Mouse (Mus musculus): ENCODE measurements around the gene Tmem140.

Gene Tmem140

GRCm38 (mm10) chr6:34875966-34876834 lies 13.3 kb downstream of the Tmem140 start:
- no peak for DNase-seq (ENCODE audit: low read depth, low spot score)

GRCm38 (mm10) chr6:34876835-34877156 lies 13.8 kb downstream of the Tmem140 start:
- no peak for DNase-seq (ENCODE audit: low read depth, low spot score)

GRCm38 (mm10) chr6:34877509-34878321 lies 14.8 kb downstream of the Tmem140 start, which contains the start of gene Cyren:
Gene Cyren, minus strand, starts transcription at chr6:34878060.
- peak; percentile 94 for DNase-seq (ENCODE audit: low read depth, low spot score)

DNA sequence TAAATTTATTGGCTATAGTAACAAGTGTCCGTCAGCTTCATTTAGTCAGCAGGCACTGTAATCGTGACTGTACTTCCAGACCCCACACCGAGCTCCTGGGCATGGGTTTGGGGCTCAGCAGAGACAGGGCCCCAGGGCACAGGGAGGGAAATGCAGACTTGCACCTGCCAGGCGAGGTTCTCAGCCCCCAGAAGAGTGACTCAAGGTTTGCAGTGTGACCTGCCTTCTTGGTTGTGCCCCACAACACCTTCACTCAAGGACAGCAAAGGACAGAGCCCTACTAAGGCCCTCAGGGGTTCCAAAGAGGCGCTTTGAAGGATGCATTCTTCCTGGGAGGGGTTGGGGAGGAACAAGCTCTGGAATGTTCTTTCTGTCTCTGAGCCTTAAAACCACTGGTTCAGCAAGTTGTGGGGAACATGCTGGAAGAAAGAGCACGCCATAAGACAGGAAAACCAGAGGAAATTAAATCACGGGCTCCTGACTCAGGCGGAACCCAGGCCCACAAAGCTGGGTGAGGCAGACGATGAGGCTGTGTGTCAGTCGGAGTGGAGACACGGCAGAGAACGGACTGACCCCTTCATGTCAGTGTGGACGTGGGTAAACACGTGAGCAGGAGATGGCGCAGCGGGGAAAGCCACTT lies 16.3 kb downstream of the Tmem140 start:
- no peak for DNase-seq (ENCODE audit: low read depth, low spot score)

GRCm38 (mm10) chr6:34879911-34880475 lies 17.0 kb downstream of the Tmem140 start:
- DNase-seq (ENCODE audit: low read depth, low spot score) = peak; percentile 34

DNA sequence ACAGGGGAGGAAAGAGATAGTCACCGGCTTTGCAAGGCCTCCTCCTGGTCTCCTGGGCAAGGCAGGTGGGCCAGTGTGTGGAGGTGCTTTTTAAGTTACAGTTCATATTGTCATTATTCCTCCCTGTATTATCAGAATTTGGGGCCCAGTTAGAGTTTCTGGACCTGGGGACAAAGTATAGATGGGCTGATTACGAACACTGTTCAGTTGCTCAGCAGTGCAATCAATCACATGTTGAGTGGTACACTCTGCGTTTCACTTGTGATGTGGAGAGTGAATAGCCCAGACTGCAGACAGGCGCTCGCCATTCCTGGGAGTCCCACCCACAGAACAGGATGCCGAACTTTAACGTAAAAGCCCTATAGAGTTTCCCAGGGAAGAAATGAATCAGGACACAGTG lies 21.8 kb downstream of the Tmem140 start:
- no peak for DNase-seq (ENCODE audit: low read depth, low spot score)

DNA sequence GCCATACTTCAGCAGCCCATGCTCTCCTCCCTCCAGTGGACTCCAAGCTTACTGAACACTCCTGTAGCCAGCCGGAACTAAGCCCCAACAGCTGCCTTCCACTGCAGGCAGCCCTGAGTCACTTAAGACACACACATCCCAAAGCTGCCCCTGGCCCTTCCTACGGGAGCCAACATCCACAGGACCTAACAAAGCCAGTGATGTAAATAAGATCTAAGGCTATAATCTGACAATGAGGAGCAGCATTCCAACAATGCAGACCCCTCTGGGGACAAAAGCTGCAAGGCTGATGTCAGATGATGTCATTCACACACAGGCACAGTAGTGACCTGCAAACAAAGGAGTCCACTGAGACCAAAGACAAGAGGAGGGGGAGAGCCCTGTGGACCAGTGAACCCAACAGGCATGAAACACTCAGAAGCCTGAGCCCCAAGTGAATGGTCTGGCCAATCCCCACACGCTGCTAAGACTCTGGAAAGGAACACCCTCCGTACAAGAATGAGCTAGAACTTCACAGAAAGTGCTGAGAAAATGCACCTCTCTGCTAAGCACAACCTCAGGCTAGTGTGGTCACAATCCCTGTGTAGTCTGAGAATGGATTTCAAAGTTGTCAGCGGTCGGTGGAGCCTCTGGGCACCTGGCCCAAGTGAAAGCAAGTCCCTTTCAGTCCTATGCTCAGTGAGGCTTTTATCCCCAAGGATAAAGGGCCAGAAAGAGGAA lies 24.3 kb downstream of the Tmem140 start:
- no peak for DNase-seq (ENCODE audit: low read depth, low spot score)

DNA sequence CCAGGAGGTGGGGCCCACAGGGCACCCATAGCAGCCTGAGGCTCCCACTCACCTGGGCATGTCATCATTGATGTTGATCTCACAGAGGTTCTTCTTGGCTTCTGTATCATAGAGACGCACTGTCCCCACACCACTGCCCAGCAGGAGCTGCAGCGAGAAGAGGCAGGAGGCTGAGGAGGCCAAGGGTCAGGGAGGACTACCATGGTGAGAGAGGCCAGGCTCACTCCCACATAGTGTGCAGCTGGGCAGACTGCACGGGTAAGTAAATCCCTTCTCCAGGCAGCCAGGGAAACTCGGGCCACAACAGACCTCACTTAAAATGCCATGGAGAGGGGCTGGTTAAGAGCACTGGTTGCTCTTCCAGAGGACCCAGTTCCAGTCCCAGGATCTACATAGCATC lies 26.2 kb downstream of the Tmem140 start:
- no peak for DNase-seq (ENCODE audit: low read depth, low spot score)

GRCm38 (mm10) chr6:34895569-34895968 lies 32.6 kb downstream of the Tmem140 start:
- no peak for DNase-seq (ENCODE audit: low read depth, low spot score)

DNA sequence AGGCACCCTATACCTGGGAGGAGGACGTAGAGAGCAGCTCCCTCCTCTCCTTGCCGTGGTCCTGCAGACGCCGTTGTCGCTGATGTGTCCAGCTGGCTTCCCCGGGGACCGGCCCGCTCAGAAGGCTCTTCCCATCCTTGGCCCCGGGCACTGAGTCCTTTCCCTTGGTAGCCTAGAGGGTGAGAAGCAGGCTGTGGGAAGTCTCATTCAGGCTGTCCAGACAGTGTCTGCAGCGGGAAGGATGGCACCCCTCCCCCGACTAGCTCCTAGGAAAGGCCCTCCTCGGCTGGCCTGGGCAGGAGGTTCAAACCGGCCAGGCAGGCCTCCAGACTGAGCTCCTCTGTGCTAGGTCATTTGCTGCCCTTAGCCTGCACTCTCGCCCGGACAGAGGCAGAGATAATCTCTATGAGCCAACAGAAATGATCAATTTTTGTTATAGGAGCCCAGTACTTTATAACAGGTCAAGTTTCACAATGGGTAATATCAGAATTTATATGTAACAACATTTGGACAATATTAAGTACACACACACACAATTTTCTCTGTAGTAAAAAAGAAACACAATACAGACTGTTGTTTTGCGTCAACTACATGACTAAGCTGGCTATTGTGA lies 33.3 kb downstream of the Tmem140 start:
- no peak for DNase-seq (ENCODE audit: low read depth, low spot score)

DNA sequence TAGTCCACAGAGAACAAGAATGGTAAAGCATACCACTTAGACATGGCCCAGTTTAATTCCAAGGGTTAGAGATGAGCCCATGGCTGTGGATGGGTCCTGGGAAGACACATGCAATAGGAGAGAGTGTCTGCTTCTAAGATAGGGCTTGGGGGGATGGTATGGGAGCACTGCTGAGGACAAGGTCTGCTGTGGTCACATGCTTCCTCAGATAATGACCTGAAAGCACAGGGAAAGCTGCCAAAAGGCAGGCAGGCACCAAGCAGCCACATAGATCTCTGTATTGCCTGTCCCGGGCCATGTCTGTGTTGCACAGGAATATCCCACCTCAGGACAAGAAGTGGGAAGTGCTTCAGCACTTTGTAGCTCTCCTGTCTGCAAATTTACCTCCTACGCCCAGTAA lies 36.2 kb downstream of the Tmem140 start:
- DNase-seq (ENCODE audit: low read depth, low spot score) = no peak

DNA sequence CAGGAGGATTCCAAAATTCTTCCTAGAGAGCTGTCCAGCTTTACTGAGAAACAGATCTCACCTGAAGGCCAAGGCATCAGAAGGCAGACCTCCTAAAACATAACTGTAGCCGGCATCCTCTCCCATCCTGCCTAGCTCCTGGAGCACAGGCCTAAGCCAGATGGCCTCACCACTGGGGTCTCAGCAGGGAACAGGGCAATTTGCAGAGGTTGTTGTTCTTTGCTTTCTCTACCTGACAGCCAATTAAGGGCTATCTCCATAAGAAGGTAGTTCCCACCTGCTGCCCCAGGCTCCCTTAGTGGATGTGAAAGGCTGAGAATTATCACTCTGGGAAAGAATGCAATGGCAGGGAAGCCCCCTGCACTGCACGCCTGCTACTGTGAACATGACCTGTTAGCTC lies 38.0 kb downstream of the Tmem140 start:
- no peak for DNase-seq (ENCODE audit: low read depth, low spot score)

DNA sequence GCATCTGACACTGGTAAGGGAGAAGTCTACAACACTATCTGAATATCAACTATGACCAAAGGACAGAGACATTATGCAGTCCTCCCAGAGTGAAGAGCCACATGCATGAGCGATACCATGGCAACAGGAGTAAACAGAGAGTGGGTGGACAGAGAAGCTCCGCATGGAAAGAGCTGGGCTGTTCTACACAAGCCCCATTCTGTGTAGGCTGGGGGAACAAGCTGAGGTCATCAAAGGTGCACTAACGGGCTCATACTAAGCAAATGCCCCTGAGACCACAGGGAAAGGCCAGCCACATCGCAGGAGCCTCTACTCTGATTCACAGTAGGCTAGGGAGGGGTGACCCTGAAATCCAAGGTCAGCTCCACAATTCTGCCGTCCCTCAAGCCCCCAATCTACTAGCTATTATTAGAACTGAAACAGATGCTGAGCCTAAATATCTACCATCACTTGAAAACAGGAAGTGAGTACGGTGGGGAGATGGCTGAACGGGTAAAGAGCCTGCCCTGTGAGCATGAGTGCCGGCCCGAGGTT lies 39.0 kb downstream of the Tmem140 start:
- DNase-seq (ENCODE audit: low read depth, low spot score) = no peak

DNA sequence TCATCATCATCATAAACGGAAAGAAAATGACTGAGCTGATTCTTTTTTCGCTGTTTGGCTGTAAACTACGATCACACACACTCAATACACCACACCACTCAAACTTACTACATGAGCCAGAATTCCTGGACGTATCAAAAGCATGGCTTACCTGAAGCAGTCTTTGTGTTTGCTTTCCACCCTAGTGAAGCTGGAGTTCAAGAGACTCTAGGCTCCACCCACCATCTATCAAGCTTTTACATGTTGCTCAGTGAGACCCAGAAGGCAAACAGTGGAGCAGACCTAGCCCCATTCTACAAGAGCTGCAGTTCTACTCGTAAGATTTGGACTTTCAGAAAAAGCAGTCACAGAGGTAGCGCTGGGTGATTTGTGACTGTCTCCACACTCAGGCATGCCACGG lies 39.6 kb downstream of the Tmem140 start:
- no peak for DNase-seq (ENCODE audit: low read depth, low spot score)

- no peak for DNase-seq (ENCODE audit: low read depth, low spot score)
Observed at GRCm38 (mm10) chr6:34903441-34903840, 40.5 kb downstream of the Tmem140 start.

DNA sequence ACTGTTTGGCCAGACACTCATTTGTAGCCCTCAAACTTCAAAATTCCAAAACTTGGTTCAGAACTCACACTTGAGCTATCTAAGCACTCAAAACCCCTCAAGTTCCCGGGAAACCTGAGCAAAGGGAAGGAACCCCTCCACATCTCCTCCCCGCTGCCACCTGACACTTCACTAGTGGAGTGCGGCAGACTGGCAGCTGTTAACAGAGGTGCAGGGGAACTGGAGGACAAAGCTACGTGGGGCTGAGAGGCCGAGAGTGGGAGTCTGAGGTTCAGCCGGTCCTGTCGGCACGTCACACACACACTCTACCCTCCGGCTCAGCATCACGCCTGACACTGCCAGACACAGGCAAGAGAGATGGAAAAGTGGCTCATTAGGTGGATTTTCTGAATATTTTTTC lies 40.9 kb downstream of the Tmem140 start:
- DNase-seq (ENCODE audit: low read depth, low spot score) = no peak

- DNase-seq (ENCODE audit: low read depth, low spot score) = no peak
Observed at GRCm38 (mm10) chr6:34904361-34904760, 41.4 kb downstream of the Tmem140 start.

DNA sequence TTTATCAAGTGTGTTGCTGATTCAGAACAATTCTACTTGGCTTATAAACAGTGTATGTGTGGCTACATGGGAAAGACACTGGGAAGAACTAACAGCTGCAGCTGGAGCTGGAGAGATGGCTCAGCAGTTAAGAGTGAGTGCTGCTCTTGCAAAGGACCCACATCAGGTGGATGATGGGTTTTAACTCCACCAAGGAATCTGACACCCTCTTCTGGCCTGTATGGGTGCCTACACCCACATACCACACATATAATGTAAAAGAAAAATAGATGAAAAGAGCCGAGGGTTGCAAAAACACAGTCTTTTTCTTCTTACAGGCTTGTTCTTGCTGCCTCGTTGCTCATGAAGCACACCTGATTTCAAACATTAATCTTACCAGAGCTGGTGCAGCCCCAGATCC lies 43.2 kb downstream of the Tmem140 start:
- DNase-seq (ENCODE audit: low read depth, low spot score) = no peak

DNA sequence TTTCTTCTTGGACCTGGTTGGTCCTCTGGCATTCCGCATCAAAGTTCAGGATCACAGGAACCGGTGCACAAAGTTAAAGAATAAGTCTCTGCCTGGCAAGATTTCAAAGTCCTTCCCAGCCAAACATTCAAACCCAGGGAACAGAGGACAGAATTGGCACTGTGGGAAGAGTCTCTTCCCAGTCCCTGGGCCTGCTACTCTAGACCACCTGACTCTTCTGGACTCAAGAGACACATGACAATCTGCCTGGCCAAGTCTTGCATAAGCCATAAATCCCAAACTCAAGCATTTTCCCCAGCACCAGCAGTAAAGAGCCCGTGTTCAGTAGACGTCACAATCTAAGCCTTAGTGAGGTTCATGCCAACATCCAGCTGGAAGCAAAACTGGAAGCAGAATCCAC lies 43.7 kb downstream of the Tmem140 start:
- no peak for DNase-seq (ENCODE audit: low read depth, low spot score)

DNA sequence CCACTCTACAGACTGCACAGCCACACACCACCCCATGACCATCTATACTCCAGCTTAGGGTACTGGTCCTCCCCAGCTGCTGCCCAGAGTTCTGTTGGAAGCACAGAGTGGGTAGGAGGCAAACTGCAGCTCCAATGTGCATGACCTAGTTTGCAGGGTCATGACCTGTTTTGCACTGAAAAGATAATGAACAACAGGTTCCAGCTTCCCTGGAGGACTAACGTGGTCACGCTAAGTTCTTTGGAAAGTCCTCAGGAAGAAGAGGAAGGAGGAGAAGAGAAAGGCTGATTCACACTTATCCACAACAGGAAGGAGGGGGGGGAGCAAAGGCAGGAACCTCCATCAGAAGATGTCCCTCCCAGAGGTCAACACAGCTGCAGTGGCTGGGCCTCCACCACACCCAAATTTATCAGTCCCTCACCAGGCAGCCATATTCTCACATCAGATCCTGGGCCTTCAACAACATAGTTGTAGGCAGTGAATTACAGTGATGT lies 44.2 kb downstream of the Tmem140 start:
- no peak for DNase-seq (ENCODE audit: low read depth, low spot score)
